Mouse (Mus musculus) ES-E14 (cell line): Measurements from ENCODE around the gene Gtpbp8.

Source experiments
- CHD2 ChIP-seq: IDR thresholded peaks from 2 replicates; pipeline ENCODE4 v1.6.1; 2014; ENCODE audit warnings: mild to moderate bottlenecking, low read depth, low read length, inconsistent platforms
- HCFC1 ChIP-seq: IDR thresholded peaks from 2 replicates; pipeline ENCODE4 v1.6.1; 2012; ENCODE audit warnings: low read length, inconsistent platforms, borderline replicate concordance; ENCODE audit not compliant: insufficient read depth
- MAFK ChIP-seq: IDR thresholded peaks from 2 replicates; pipeline ENCODE4 v1.6.1; 2014; ENCODE audit warnings: mild to moderate bottlenecking, low read depth, low read length, inconsistent platforms; ENCODE audit not compliant: insufficient read depth
- ZC3H11A ChIP-seq: IDR thresholded peaks from 2 replicates; pipeline ENCODE4 v1.6.1; 2012; ENCODE audit warnings: low read depth, mild to moderate bottlenecking, inconsistent platforms, low read length, borderline replicate concordance
- ZNF384 ChIP-seq: IDR thresholded peaks from 2 replicates; pipeline ENCODE4 v1.6.1; 2012; ENCODE audit warnings: low read depth, low read length, inconsistent platforms

- TF ChIP-seq CHD2 (no peak), MAFK (no peak), HCFC1 (peak; percentile 98), ZNF384 (no peak), ZC3H11A (no peak)
Measured at GRCm38 (mm10) chr16:44745866-44746562, at the start of gene Gtpbp8.
